Mouse (Mus musculus) liver, adult 2 months (tissue): Measurements from ENCODE around the gene Hcn3.

Experiments used
- CTCF ChIP-seq: fragments of 200-500 bp; IDR thresholded peaks from 2 replicates; pipeline ENCODE4 v1.5.1; 2011; ENCODE audit warnings: low read depth, low read length, control low read depth
- POLR2A ChIP-seq: fragments of 200-500 bp; IDR thresholded peaks from 2 replicates; pipeline ENCODE4 v1.6.1; 2011; ENCODE audit warnings: low read length, control low read depth; ENCODE audit not compliant: insufficient read depth; ENCODE audit errors: extremely low read depth

- TF ChIP-seq CTCF (no peak), POLR2A (no peak)
Measured at GRCm38 (mm10) chr3:89179056-89179455, 19.1 kb upstream of the Hcn3 start.
